Mouse (Mus musculus) spleen, postnatal 4 days (tissue): ENCODE measurements around the gene Rnasel.
A peak's percentile ranks its signal among the peaks of the same experiment; 100 is the strongest.

Experiments
- DNase-seq, 2 experiments: peaks; one replicate each; pipeline ENCODE4 v3.0.0; 2022; ENCODE audit warnings: low spot score in 2 of 2

The Rnasel gene

DNA sequence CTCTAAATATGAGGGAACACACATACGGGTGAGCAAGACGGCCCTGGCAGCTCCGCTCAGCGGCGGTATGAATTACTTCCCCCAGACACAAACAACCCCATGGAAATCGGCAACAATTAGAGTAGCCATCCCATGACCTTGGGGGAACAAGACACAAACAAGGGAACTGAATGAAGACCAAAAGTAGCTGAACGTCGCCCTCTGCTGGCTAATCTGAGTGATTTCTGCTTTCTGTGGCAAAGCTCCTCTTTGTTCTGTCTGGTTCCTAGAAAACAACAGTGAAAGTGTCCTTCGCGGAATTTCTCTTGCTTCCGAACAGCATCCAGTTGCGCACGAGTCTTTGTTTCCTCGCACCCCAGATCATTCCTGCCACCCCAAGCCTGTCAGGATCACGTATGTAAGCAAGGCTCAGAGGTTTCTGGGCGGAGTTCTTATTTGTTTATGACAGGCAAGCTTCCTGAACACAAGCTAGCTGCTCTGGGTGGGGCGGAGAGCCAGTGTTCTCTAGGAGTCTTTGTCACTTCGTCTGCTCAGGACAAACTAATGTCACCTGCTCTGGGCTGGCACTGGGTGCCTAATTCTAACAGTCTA is at the start of gene Rnasel:
Gene Rnasel, plus strand, starts transcription at position 216 of the 591 bp plus-strand sequence.
- peak; percentile 75 to 90 for DNase-seq

DNA sequence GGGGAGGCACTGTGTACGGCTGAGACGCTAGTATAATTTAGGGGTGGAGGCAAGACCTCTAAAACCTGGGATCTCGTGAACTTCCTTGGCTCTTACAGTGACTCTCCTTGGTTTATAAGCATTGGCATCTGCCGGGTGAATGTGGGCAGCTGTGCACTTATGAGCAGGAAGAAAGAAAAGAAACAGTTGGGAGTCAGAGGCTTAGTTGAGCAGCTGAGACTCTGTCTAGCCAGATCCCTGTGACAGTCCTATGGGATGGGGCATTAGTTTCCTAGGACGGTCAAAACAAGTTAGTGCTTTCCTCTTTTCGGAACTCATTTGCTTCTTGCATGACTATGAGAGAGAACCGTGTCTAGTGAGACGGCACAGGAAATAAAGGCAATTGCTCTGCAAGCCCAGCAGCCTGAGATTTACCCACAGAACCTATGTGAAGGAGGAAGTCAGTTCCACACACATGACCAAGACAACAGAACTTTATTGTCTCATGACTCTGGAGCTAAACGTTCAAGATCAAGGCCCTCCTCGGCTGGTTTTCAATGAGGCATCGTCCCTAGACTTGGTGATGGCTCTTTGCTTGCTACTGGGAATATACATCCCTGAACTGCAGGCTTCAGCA is 48.7 kb upstream of the Rnasel start:
- DNase-seq: no peak

DNA sequence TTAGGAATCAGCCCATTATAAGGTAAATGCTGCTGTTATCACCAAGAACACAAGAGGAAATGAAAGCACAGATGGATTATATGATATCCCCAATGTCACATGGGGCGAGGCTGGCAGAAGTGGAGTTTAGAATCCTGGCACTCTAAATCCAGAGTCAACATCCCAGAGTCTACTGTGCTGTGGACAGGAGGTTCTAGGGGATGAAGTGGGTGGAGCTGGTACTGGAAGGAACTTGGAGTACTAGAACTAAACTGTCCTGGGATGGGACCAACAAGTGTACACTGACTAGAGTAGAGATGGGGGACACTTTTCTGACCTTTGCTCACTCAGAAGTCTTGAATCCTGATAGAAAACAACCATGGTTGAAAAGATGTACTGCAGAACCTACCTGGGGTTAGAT is 47.8 kb upstream of the Rnasel start:
- DNase-seq: no peak

DNA sequence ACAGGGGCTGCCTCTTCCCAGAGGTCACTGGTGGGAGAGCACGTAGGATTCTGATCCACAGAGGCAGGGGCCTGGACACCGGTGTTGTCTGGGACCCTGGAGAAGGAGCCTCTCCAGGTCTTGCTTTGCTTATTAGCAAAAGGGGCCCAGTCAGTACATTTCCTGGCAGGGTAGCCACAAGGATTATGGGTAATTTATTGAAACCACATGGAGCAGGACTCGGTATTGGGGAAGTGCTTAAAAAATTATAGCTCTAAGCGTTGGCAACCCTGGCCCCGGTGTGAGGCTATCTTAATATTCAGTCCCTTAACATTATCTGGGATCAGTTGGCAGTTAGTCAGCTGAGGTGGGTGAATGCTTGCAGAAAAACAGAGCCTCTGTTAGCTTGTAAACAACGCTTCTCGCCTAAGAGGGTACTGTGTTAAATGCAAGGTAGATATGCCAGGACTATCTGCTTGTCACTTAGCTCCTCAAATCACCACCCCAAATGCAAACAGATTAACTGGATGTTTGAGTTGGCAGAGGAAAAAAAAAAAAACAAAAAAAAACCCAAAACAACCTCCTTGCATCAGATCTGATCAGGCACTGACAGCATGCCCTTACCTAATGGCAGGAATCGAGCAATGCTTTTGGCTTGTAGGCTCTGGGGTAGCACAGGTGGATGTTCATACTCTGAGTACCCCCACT is 46.9 kb upstream of the Rnasel start:
- no peak for DNase-seq

DNA sequence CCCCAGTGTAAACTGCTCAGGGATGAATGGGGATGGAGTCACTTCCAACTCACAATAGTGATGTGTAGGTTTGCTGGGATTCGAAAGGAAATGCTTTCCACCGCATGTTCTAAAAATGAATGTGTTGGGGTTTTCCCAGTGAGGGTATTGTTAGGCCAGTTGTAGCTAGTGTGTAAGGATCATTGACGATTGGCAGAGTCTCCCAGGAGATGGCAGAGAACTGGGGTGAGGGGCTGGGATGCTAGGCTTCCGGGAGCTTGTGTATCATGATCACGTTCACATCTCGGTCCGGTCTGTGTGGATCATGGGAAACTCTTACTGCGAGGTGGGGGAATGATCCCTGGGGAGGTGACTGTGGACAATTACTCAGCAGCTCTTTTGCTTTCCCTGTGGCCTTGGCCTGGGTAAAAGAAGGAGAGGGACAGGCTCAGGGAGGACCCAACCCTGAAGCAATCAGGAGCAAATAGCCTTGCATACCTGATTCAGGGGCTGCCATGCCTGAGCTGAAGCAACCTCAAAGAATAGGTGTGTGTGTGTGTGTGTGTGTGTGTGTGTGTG is 46.3 kb upstream of the Rnasel start:
- DNase-seq: no peak

DNA sequence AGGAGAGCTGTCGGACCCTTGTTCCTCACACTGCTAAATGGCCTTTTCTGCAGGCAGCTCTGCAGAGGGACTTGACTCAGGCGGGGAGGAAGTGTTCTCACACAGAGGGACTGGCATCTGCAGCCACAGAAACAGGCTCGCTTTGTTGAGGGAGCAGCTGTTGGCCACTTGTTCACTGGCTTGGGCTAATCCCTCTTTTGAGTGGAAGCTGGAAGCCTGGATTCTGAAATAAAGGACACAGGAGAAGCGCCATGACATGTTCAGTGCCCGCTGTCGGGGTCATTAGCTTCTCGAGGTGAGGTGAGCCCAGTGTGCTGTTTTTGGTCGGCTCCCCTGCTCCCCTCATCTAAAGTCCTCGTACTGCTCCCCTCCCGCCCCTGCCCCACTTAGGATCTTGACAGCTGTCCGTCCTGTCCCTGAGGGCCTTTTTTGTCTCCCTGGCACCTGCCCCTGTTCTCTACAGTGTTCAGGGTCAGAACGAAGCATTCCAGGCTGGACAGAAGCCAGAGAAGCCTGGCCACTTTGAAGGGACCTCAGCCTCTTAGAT is 45.7 kb upstream of the Rnasel start:
- no peak for DNase-seq

DNA sequence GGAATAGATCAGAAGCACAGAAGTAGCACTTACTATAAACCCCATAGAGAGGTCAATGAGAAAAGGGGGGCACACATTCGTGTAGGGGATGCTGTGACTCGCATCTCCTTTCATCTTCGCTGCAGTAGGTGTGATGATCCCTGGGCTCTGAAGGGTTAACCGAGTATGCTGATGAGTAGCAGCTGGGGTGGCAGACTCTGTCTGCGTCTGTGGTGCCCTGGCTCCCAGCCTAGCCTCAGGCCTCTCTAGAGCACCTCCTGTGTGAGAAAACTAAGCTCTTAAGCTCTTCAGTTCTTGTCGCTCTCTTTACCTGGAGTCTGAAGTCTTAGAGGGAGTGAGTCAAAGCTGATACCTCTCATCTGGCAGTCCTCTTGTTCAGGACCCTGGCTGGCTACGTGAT is 45.1 kb upstream of the Rnasel start:
- no peak for DNase-seq

DNA sequence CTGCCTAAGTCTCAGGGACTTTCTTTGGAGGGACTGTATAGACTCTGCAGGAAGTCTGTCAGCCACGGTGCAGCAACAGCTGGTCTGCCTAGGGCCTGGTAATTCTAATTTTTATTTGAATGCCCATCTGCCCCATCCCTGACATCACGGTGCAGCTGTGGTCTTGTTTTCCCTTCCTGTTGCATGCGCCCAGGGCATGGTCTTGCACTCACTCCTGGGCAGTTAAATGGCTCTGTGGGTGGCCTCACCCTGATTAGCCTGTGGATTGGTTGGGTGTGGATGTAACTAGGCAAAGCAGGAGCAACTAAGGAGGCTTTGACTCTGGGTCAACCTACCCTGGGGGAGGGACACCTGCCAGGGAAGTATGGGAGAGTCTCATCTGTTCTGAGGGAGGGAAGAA is 44.2 kb upstream of the Rnasel start:
- DNase-seq: no peak

DNA sequence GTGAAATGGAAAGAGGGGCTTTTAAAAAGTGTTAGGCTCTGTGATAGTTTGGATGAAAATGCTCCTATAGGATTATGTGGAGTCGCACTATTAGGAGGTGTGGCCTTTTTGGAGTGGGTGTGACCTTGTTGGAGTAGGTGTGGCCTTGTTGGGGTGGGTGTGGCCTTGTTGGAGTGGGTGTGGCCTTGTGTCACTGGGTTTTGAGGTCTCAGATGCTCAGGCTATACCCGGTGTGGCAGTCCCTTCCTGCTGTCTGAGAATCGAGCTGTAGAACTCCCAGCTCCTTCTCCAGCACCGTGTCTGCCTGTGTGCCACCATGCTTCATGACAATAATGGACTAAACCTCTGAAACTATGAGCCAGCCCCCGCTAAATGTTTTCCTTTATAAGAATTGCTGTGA is 40.6 kb upstream of the Rnasel start:
- no peak for DNase-seq

DNA sequence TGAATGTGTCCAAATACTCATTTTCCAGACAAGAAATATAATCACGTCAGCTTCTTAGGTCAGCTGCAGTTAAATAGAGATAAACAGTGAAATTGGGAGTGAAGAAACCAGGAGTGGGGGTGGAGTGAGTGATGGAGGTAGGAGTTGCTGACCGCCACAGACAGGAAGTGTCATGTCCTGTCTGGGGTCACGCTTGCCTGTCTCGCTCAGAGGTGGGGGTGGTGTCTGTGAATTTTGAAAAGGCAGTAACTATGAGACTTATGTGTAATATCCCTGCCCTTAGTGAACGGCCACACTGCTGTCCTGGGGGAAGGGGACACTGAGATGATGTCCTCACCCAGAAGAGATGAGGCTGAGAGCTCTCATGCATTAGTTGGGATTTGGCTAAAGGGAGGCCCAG is 39.8 kb upstream of the Rnasel start:
- no peak for DNase-seq

DNA sequence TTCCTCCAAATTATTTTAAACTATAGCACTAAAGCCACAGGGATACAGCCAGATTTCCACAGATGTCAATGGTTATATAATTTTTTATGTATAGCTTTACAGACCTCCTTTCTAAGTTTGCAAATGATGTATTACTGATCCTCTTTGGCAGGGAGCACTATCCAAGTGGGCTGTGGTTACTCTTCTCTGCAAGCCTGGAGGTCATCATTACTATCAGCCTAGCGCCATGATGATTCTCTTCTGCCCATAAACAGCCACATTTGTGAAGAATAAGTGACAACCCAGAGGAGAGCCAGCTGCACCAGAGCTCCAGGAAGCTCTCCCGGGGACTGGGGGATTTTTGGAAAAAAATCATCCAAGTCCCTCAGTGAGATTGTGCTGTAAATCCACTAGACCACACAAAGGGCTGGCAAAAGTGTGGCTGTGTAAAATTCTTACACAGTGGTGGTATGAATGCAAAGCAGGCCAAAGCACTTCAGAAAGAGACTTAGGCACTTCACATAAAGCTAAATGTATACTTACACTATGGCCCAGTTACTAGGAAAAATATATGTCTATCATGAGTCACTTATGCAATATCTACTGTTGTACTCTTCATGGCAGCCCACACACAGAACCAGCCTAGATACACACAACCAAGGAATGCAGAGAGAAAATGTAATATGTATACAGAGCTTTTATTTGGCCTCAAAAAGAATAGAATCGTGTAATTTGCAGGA is 37.5 kb upstream of the Rnasel start:
- DNase-seq: no peak

DNA sequence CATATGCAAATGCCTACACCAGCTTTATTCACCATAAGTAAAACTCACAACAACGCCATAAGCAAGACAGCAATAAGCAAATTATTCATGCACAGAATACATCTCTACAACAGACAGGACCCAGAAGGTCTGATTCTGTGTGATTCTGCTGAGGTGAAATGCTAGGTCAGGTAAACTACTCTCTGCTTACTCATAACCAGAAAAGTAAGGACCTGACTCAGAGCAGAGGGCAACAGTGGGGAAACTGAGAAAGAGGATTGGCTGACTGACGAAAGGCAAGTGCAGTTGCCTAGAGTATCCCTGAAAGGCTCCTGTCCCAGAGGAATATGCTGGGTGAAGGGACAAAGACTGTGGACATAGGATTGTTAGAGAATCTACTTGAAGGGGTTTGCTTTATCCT is 36.6 kb upstream of the Rnasel start:
- DNase-seq: no peak

DNA sequence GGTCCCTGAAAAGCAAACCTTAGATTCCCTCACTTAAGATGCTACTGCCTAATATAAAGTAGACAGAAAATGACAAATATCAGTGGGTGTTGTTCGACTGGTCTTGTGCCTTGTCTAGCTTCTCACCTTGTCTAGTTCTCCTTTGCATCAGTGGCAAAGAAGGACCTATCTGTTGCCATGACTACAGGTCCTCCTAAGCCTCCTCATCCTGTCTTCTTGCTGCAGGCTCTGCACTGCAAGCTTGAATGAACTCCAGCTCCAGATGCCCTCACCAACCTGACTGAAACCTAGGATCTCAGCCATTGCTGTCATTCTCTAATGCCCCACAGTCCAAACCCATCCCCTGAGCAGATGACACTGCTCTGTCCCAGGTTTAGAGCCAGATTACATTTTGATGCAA is 31.2 kb upstream of the Rnasel start:
- no peak for DNase-seq

DNA sequence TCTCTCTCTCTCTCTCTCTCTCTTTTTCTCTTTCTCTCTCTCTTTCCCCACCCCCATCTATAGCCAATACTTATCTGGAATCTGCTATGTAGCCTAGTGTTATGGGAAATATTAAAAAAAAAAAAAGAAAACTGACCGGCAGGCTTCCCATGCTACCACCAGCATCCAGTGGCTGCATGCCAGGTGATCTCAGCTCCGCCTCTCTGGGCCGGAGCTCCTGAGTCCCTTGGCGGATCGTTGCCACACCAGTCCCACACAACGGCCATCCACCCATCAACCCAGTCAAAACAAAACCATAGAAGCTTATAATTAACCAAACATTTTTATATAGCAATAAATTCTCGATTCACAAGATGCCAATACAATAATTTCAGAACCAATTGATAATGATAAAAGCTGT is 28.3 kb upstream of the Rnasel start:
- no peak for DNase-seq

DNA sequence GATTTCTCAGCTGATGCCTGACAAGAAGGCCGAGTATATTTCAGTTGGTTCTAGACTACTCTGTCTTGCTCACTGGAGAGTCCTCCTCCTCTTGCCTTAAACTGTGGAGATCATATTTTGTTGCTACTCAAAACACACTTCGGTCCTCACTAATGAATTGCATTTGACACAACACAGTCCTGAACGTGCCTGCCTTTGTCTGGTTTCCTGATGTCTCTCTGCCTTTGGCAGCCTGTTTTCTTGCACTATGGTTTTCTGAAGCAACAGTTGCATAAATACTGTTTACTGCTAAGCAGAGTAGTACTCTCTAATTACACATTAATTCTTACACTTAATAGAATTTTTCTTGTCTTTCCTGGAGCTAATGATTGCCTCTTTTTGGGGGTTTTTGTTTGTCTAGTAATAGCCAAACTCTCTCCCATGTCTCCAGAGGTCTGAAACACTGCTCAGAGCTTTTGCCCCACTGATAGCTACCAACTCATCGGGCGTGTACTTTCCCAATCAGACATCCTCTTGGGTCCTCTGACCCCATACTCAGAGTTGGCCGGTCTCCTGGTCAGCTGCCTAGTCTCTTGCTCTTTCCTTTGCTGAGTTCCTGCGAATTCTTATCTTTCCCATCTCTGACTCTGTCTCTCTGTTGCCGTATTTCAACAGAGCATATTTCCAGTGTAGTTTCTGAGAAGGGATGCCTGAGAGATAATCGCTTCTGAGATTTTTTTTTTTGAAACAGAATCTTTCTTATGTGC is 27.5 kb upstream of the Rnasel start:
- DNase-seq: no peak

DNA sequence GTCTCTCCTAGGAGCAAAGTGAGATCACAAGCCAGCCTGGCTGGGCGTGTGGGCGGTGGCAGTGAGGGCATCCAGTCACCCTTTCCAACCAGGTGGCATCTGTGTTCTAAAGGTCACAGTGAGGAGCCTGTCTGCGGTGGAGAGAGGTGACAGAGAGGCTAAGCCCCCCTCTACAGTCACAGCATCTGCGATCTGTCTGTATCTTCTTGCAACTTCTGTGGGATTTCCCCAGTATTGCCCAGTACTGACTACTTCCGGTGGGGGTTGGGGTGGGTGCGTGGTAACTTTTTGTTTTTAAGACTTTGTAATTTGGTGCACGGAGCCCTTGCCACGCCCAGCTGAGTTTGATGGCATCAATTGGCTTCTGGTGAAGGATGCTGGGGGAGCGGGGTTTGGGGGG is 25.8 kb upstream of the Rnasel start:
- DNase-seq: no peak

DNA sequence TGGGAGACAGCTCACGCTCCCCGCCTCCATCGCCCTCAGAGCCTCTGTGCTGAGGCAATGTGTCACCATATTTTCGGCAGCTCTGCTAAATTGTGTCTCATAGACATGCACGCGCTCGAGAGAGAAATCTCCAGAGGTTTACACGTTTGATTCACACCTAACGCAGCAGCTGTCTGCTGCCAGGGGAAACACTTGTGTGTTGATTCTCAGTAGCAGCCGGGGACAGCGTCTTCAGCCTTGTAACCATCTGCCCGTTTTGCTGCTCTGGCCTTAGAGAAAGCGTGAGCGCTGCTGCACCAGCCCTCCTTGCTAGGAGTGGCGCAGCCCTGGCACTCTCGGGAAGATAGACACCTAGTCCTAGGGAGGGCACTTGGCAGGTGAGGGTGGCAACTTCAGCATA is 22.6 kb upstream of the Rnasel start:
- no peak for DNase-seq

DNA sequence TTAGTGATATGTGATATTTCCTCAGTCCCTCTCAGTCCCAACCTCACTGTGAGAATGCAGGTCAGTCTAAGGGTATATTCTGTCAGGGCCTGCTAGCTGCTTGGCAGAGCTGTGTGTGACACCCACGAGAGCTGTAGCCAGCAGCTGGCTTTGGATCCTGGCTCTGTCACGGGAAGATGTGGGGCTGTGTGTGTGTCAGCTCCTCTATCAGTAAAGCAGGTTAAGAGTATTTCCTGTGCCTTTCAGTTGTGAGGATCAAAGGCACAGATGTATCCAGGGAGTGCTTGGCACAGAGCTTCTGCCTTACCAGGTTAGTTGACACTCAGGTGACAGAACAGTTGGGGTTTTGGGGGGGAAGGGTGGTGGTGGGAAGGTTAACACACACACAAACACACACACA is 19.4 kb upstream of the Rnasel start:
- DNase-seq: no peak

DNA sequence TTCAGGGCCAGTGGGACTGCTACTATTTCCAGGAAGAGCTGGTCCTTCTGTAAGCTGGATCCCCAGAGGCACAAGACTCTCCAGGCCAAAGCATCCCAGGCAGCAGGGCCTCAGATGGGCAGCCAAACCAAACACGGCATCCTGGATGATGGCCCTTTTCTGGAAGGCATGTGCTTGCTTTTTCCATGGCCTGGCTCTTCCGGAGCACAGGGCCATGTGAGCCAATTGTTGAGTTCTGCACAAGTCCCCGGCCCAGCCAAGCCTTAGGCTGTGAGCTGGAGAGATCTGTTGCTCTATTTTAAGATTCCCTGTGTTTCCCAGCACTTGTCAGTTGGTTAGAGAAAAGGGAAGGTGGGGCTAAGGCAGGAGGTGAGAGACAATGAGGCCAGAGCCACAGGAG is 18.6 kb upstream of the Rnasel start:
- DNase-seq: no peak

DNA sequence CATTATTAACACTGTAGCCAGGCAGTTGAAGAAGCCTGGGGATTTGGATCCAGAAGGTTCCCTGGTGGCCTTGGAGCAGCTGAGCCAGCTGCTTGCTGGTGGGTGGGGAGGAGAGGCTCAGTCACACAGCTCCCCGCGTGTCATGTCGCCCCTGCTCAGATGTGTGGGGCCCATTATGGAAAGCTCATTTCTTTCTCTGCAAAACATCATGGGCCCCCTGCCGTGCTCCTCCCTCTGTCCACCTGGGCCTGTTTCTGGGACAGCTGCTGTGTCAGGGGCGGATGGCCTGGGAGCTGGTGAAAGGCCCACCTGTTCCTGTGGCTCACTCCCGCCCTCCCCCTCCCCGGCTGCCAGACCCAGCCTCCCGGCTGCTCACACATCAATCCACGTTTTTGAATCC is 16.0 kb upstream of the Rnasel start:
- no peak for DNase-seq

DNA sequence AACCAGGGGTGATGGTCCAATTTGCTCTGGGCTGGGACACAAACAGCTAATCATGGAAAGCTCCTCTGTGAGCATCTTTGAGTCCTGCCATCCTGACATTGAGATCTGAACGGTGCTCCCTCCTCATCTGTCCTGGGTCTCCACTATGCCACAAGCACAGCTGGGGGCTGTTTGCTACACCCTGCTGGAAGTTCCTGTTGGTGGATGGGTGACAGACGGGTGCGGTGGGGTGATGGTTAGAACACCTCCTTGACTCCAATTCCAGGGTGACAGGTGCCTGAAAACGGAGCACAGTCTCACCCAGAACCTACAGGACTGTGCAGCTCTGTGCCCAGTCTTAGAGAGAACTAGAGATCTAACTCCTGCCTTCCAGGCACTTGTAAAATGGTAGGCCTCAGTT is 14.4 kb upstream of the Rnasel start:
- DNase-seq: no peak

DNA sequence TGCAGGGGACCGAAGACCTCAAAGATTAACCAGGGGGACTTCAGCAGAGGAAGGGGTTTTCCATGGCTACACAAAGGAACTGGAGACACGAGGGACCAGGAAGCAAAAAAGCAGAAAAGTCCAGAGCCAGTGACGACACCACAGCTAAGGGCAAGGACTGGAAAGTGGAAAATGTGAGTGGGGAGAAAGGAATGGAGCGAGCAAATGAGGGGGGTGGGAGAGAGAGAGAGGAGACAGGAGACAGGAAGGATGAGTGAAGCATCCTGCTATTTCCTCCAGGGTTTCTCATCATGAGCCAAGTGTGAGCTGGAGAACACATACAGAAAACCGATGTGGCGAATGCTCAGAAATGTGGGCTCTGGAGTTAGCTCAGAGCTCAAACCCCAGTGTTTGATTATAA is 13.1 kb upstream of the Rnasel start:
- no peak for DNase-seq
